Mouse (Mus musculus): ENCODE measurements at regions not wholly inside any gene's neighbourhood (a gene's known extent, or its start where the extent isn't known, plus 50 kb on each side); places are given as distances from the start of the nearest gene placed in this dataset.

GRCm38 (mm10) chr10:16508161-16508560, 1214.9 kb upstream of the Cited2 start:
- Histone ChIP-seq H3K27ac (ENCODE audit: low read length) (no peak overlapping the region), H3K9ac (ENCODE audit: low read depth, low read length) (no peak overlapping the region), H3K4me3 (ENCODE audit: low read depth, low read length) (no peak overlapping the region), H3K27me3 (ENCODE audit: control insufficient read depth, insufficient read depth, low read depth, low read length) (no peaks in the 10 kb centered on the region), H3K4me1 (ENCODE audit: control insufficient read depth, insufficient read depth, low read length) (no peaks in the 10 kb centered on the region), H3K9me3 (replicated peaks; ENCODE audit: control insufficient read depth, low read length, poor library complexity, severe bottlenecking) (no peaks in the 10 kb centered on the region), H3K4me2 (ENCODE audit: low read length) (no peak overlapping the region), H3K36me3 (ENCODE audit: control insufficient read depth, insufficient read depth, low read length) (no peaks in the 10 kb centered on the region)
- WGBS, result 79% methylated on average over 6 of the region's 6 CpGs
- no peak for ATAC-seq

GRCm38 (mm10) chr10:16514656-16515055, 1208.4 kb upstream of the Cited2 start:
- Histone ChIP-seq H3K4me2 (ENCODE audit: low read length) (no peak overlapping the region), H3K4me3 (ENCODE audit: low read depth, low read length) (no peak overlapping the region), H3K27me3 (ENCODE audit: control insufficient read depth, insufficient read depth, low read depth, low read length) (no peaks in the 10 kb centered on the region), H3K9ac (ENCODE audit: low read depth, low read length) (no peak overlapping the region), H3K9me3 (replicated peaks; ENCODE audit: control insufficient read depth, low read length, poor library complexity, severe bottlenecking) (no peaks in the 10 kb centered on the region), H3K27ac (ENCODE audit: low read length) (no peak overlapping the region), H3K4me1 (ENCODE audit: control insufficient read depth, insufficient read depth, low read length) (no peaks in the 10 kb centered on the region), H3K36me3 (ENCODE audit: control insufficient read depth, insufficient read depth, low read length) (no peaks in the 10 kb centered on the region)
- WGBS, result 63% methylated on average over 2 of the region's 2 CpGs
- ATAC-seq, result no peak

- Histone ChIP-seq H3K4me2 (ENCODE audit: low read length) (no peak overlapping the region), H3K9me3 (replicated peaks; ENCODE audit: control insufficient read depth, low read length, poor library complexity, severe bottlenecking) (no peaks in the 10 kb centered on the region), H3K4me3 (ENCODE audit: low read depth, low read length) (no peak overlapping the region), H3K9ac (ENCODE audit: low read depth, low read length) (no peak overlapping the region), H3K4me1 (ENCODE audit: control insufficient read depth, insufficient read depth, low read length) (no peaks in the 10 kb centered on the region), H3K27ac (ENCODE audit: low read length) (no peak overlapping the region), H3K27me3 (ENCODE audit: control insufficient read depth, insufficient read depth, low read depth, low read length) (no peaks in the 10 kb centered on the region), H3K36me3 (ENCODE audit: control insufficient read depth, insufficient read depth, low read length) (no peaks in the 10 kb centered on the region)
- no peak for ATAC-seq
These were observed 1201.1 kb upstream of the Cited2 start for GRCm38 (mm10) chr10:16521895-16522294.

- no peaks in the 10 kb centered on the region for H3K36me3 ChIP-seq (ENCODE audit: control insufficient read depth, insufficient read depth, low read length)
- no peak overlapping the region for H3K4me3 ChIP-seq (ENCODE audit: low read depth, low read length)
- ATAC-seq, result no peak
- no peak overlapping the region for H3K4me2 ChIP-seq (ENCODE audit: low read length)
- H3K27me3 ChIP-seq (ENCODE audit: control insufficient read depth, insufficient read depth, low read depth, low read length), result no peaks in the 10 kb centered on the region
- no peaks in the 10 kb centered on the region for H3K9me3 ChIP-seq (replicated peaks; ENCODE audit: control insufficient read depth, low read length, poor library complexity, severe bottlenecking)
- H3K9ac ChIP-seq (ENCODE audit: low read depth, low read length), result no peak overlapping the region
- no peaks in the 10 kb centered on the region for H3K4me1 ChIP-seq (ENCODE audit: control insufficient read depth, insufficient read depth, low read length)
- no peak overlapping the region for H3K27ac ChIP-seq (ENCODE audit: low read length)
- 71% methylated on average over 1 of the region's 1 CpGs for WGBS
These were observed 1198.9 kb upstream of the Cited2 start for GRCm38 (mm10) chr10:16524101-16524500.

- no peaks in the 10 kb centered on the region for H3K4me1 ChIP-seq (ENCODE audit: control insufficient read depth, insufficient read depth, low read length)
These were observed 1195.3 kb upstream of the Cited2 start for GRCm38 (mm10) chr10:16527693-16528092.

GRCm38 (mm10) chr10:16537660-16538059, 1185.4 kb upstream of the Cited2 start:
- Histone ChIP-seq H3K9ac (ENCODE audit: low read depth, low read length) (no peak overlapping the region), H3K27ac (ENCODE audit: low read length) (no peak overlapping the region), H3K9me3 (replicated peaks; ENCODE audit: control insufficient read depth, low read length, poor library complexity, severe bottlenecking) (no peaks in the 10 kb centered on the region), H3K4me3 (ENCODE audit: low read depth, low read length) (no peak overlapping the region), H3K36me3 (ENCODE audit: control insufficient read depth, insufficient read depth, low read length) (no peaks in the 10 kb centered on the region), H3K4me2 (ENCODE audit: low read length) (no peak overlapping the region), H3K4me1 (ENCODE audit: control insufficient read depth, insufficient read depth, low read length) (no peaks in the 10 kb centered on the region), H3K27me3 (ENCODE audit: control insufficient read depth, insufficient read depth, low read depth, low read length) (no peaks in the 10 kb centered on the region)
- peak; percentile 48; the same call in 1 of the 2 replicates for ATAC-seq
- WGBS, result 34% methylated on average over 3 of the region's 3 CpGs

More at GRCm38 (mm10) chr10:16527693-16528092, 1195.3 kb upstream of the Cited2 start:
- Histone ChIP-seq H3K27me3 (ENCODE audit: control insufficient read depth, insufficient read depth, low read depth, low read length) (no peaks in the 10 kb centered on the region), H3K9ac (ENCODE audit: low read depth, low read length) (no peak overlapping the region), H3K9me3 (replicated peaks; ENCODE audit: control insufficient read depth, low read length, poor library complexity, severe bottlenecking) (no peaks in the 10 kb centered on the region), H3K27ac (ENCODE audit: low read length) (no peak overlapping the region), H3K4me2 (ENCODE audit: low read length) (no peak overlapping the region), H3K36me3 (ENCODE audit: control insufficient read depth, insufficient read depth, low read length) (no peaks in the 10 kb centered on the region), H3K4me3 (ENCODE audit: low read depth, low read length) (no peak overlapping the region)
- ATAC-seq, result no peak
- WGBS, result 79% methylated on average over 1 of the region's 1 CpGs

- Histone ChIP-seq H3K4me1 (ENCODE audit: control insufficient read depth, insufficient read depth, low read length) (no peaks in the 10 kb centered on the region), H3K4me2 (ENCODE audit: low read length) (no peak overlapping the region), H3K9me3 (replicated peaks; ENCODE audit: control insufficient read depth, low read length, poor library complexity, severe bottlenecking) (no peaks in the 10 kb centered on the region), H3K4me3 (ENCODE audit: low read depth, low read length) (no peak overlapping the region), H3K9ac (ENCODE audit: low read depth, low read length) (no peak overlapping the region), H3K36me3 (ENCODE audit: control insufficient read depth, insufficient read depth, low read length) (no peaks in the 10 kb centered on the region), H3K27ac (ENCODE audit: low read length) (no peak overlapping the region), H3K27me3 (ENCODE audit: control insufficient read depth, insufficient read depth, low read depth, low read length) (no peaks in the 10 kb centered on the region)
- 17% methylated on average over 1 of the region's 1 CpGs for WGBS
- ATAC-seq, result peak; percentile 62
These were observed 1184.6 kb upstream of the Cited2 start for GRCm38 (mm10) chr10:16538379-16538778.

GRCm38 (mm10) chr10:16545445-16545844, 1177.6 kb upstream of the Cited2 start:
- Histone ChIP-seq H3K36me3 (ENCODE audit: control insufficient read depth, insufficient read depth, low read length) (no peaks in the 10 kb centered on the region), H3K9me3 (replicated peaks; ENCODE audit: control insufficient read depth, low read length, poor library complexity, severe bottlenecking) (no peaks in the 10 kb centered on the region), H3K27ac (ENCODE audit: low read length) (no peak overlapping the region), H3K4me3 (ENCODE audit: low read depth, low read length) (no peak overlapping the region), H3K4me1 (ENCODE audit: control insufficient read depth, insufficient read depth, low read length) (no peaks in the 10 kb centered on the region), H3K4me2 (ENCODE audit: low read length) (no peak overlapping the region), H3K9ac (ENCODE audit: low read depth, low read length) (no peak overlapping the region), H3K27me3 (ENCODE audit: control insufficient read depth, insufficient read depth, low read depth, low read length) (no peaks in the 10 kb centered on the region)
- ATAC-seq, result 0 out of 2 replicates have a peak, but pooled peaks have one; percentile 51
- WGBS, result 3% methylated on average over 1 of the region's 1 CpGs

- H3K36me3 ChIP-seq (ENCODE audit: control insufficient read depth, insufficient read depth, low read length), result no peaks in the 10 kb centered on the region
- H3K4me2 ChIP-seq (ENCODE audit: low read length), result no peak overlapping the region
- WGBS, result 80% methylated on average over 3 of the region's 3 CpGs
- no peak overlapping the region for H3K27ac ChIP-seq (ENCODE audit: low read length)
- H3K27me3 ChIP-seq (ENCODE audit: control insufficient read depth, insufficient read depth, low read depth, low read length), result no peaks in the 10 kb centered on the region
- H3K4me1 ChIP-seq (ENCODE audit: control insufficient read depth, insufficient read depth, low read length), result no peaks in the 10 kb centered on the region
- no peaks in the 10 kb centered on the region for H3K9me3 ChIP-seq (replicated peaks; ENCODE audit: control insufficient read depth, low read length, poor library complexity, severe bottlenecking)
- no peak overlapping the region for H3K4me3 ChIP-seq (ENCODE audit: low read depth, low read length)
- no peak for ATAC-seq
- no peak overlapping the region for H3K9ac ChIP-seq (ENCODE audit: low read depth, low read length)
These were observed 1170.0 kb upstream of the Cited2 start for GRCm38 (mm10) chr10:16552861-16553635.

All from midbrain, embryonic 16.5 days (tissue).